Mouse (Mus musculus) hindbrain, embryonic 12.5 days (tissue): ENCODE results near the gene Efna3. TPM values are rescaled to one million over a fixed set of nuclear protein-coding genes. Genes with fewer than 3 reads are reported as not detected.

Source experiments
- ATAC-seq: fragments of 200-750 bp; cut with Nextera tagmentation; 2 replicates; pipeline ENCODE4 v1.8.0; 2017; ENCODE audit warnings: moderate TSS enrichment; ENCODE audit not compliant: low FRiP score
- H3K27ac ChIP-seq: fragments of 300-500 bp; sonication (generic); 2 replicates; pipeline ENCODE4 v1.5.1; 2016; ENCODE audit warnings: mild to moderate bottlenecking
- H3K27me3 ChIP-seq: fragments of 300-500 bp; sonication (generic); 2 replicates; pipeline ENCODE4 v1.6.1; 2016; ENCODE audit warnings: mild to moderate bottlenecking
- H3K36me3 ChIP-seq: fragments of 300-500 bp; sonication (generic); 2 replicates; pipeline ENCODE4 v1.6.1; 2016; ENCODE audit warnings: mild to moderate bottlenecking
- H3K4me1 ChIP-seq: fragments of 300-500 bp; sonication (generic); 2 replicates; pipeline ENCODE4 v1.6.1; 2016
- H3K4me2 ChIP-seq: fragments of 300-500 bp; sonication (generic); replicated peaks from 2 replicates; pipeline ENCODE4 v1.6.1; 2016; ENCODE audit warnings: mild to moderate bottlenecking
- H3K4me3 ChIP-seq: fragments of 300-500 bp; sonication (generic); 2 replicates; pipeline ENCODE4 v1.5.1; 2016; ENCODE audit warnings: mild to moderate bottlenecking
- H3K9ac ChIP-seq: fragments of 300-500 bp; sonication (generic); 2 replicates; pipeline ENCODE4 v1.6.1; 2016; ENCODE audit warnings: mild to moderate bottlenecking, moderate library complexity
- H3K9me3 ChIP-seq: fragments of 300-500 bp; sonication (generic); replicated peaks from 2 replicates; pipeline ENCODE4 v1.6.1; 2016; ENCODE audit warnings: mild to moderate bottlenecking
- WGBS: fragments of 180-500 bp; shearing (Covaris S2); methylation state at CpG from one replicate; pipeline ENCODE4 v1.1.7; 2016; 5-methylcytosine and 5-hydroxymethylcytosine counted together
- polyA plus RNA-seq: library from polyadenylated mRNA; unstranded; fragments of >200 nt; fragmentation: Nextera tagmentation; extraction: Ambion mirVana; gene quantifications from 2 replicates; pipeline ENCODE4 v1.2.1, GENCODE M21; 2016

The Efna3 gene
- polyA plus RNA-seq, 1 experiment from 2014 or later = 22.2 TPM

GRCm38 (mm10) chr3:89305551-89306325 is 17.0 kb downstream of the Efna3 start:
- Histone ChIP-seq H3K4me3 (no peak overlapping the region), H3K4me1 (no peaks in the 10 kb centered on the region), H3K4me2 (no peak overlapping the region), H3K27me3 (peaks cover 11% of the 10 kb centered on the region; the same call in 1 of the 2 replicates), H3K9ac (no peak overlapping the region), H3K27ac (no peak overlapping the region), H3K9me3 (0 out of 2 replicates have a peak, but pooled peaks cover under 1% of the 10 kb centered on the region), H3K36me3 (no peaks in the 10 kb centered on the region)
- no peak for ATAC-seq
- WGBS = 68% methylated on average over 8 of the region's 8 CpGs

- no peak overlapping the region for H3K9ac ChIP-seq
- ATAC-seq = no peak
- 72% methylated on average over 4 of the region's 4 CpGs for WGBS
Observed at GRCm38 (mm10) chr3:89305105-89305504, 17.7 kb downstream of the Efna3 start.

GRCm38 (mm10) chr3:89304440-89304839 is 18.3 kb downstream of the Efna3 start:
- no peak for ATAC-seq
- Histone ChIP-seq H3K4me3 (no peak overlapping the region), H3K9me3 (no peaks in the 10 kb centered on the region), H3K4me2 (no peak overlapping the region), H3K9ac (no peak overlapping the region), H3K4me1 (peaks cover 4% of the 10 kb centered on the region), H3K36me3 (no peaks in the 10 kb centered on the region), H3K27ac (no peak overlapping the region), H3K27me3 (peaks cover 20% of the 10 kb centered on the region)
- WGBS = 65% methylated on average over 6 of the region's 6 CpGs

More at GRCm38 (mm10) chr3:89305105-89305504, 17.7 kb downstream of the Efna3 start:
- H3K4me2 ChIP-seq = no peak overlapping the region
- no peaks in the 10 kb centered on the region for H3K9me3 ChIP-seq
- no peak overlapping the region for H3K4me3 ChIP-seq
- no peak overlapping the region for H3K27ac ChIP-seq
- H3K36me3 ChIP-seq = no peaks in the 10 kb centered on the region
- H3K27me3 ChIP-seq = peaks cover 15% of the 10 kb centered on the region
- H3K4me1 ChIP-seq = no peaks in the 10 kb centered on the region

GRCm38 (mm10) chr3:89300514-89300913 is 22.3 kb downstream of the Efna3 start:
- Histone ChIP-seq H3K9me3 (no peaks in the 10 kb centered on the region), H3K4me3 (no peak overlapping the region), H3K9ac (no peak overlapping the region), H3K27me3 (peaks cover 27% of the 10 kb centered on the region), H3K36me3 (no peaks in the 10 kb centered on the region), H3K27ac (no peak overlapping the region), H3K4me2 (no peak overlapping the region), H3K4me1 (peaks cover 6% of the 10 kb centered on the region)
- 76% methylated on average over 2 of the region's 2 CpGs for WGBS
- no peak for ATAC-seq

GRCm38 (mm10) chr3:89300071-89300470 is 22.7 kb downstream of the Efna3 start:
- Histone ChIP-seq H3K27me3 (peaks cover 27% of the 10 kb centered on the region), H3K36me3 (no peaks in the 10 kb centered on the region), H3K4me3 (no peak overlapping the region), H3K27ac (no peak overlapping the region), H3K4me1 (peaks cover 6% of the 10 kb centered on the region), H3K4me2 (peak overlapping the region; percentile 45), H3K9me3 (no peaks in the 10 kb centered on the region), H3K9ac (no peak overlapping the region)
- no peak for ATAC-seq
- 57% methylated on average over 1 of the region's 1 CpGs for WGBS

- peak overlapping the region; percentile 45 for H3K4me2 ChIP-seq
- peak overlapping the region; percentile 10; the same call in 1 of the 2 replicates for H3K4me3 ChIP-seq
- H3K9ac ChIP-seq = no peak overlapping the region; the same call in 1 of the 2 replicates
- H3K36me3 ChIP-seq = no peaks in the 10 kb centered on the region
- ATAC-seq = no peak
- H3K27ac ChIP-seq = no peak overlapping the region
- peaks cover 6% of the 10 kb centered on the region for H3K4me1 ChIP-seq
- no peaks in the 10 kb centered on the region for H3K9me3 ChIP-seq
- H3K27me3 ChIP-seq = peaks cover 22% of the 10 kb centered on the region
- WGBS = 4% methylated on average over 14 of the region's 14 CpGs
Observed at GRCm38 (mm10) chr3:89299499-89299898, 23.3 kb downstream of the Efna3 start.

- WGBS = 80% methylated on average over 6 of the region's 6 CpGs
Observed at GRCm38 (mm10) chr3:89298908-89299307, 23.9 kb downstream of the Efna3 start.

GRCm38 (mm10) chr3:89296761-89297396 is 25.9 kb downstream of the Efna3 start:
- Histone ChIP-seq H3K9me3 (no peaks in the 10 kb centered on the region), H3K4me1 (peaks cover 6% of the 10 kb centered on the region), H3K4me3 (no peak overlapping the region), H3K9ac (no peak overlapping the region), H3K4me2 (no peak overlapping the region), H3K36me3 (no peaks in the 10 kb centered on the region), H3K27ac (no peak overlapping the region), H3K27me3 (peaks cover 19% of the 10 kb centered on the region)
- WGBS = 85% methylated on average over 11 of the region's 11 CpGs
- no peak for ATAC-seq

More at GRCm38 (mm10) chr3:89298908-89299307, 23.9 kb downstream of the Efna3 start:
- Histone ChIP-seq H3K36me3 (no peaks in the 10 kb centered on the region), H3K9ac (no peak overlapping the region), H3K27ac (no peak overlapping the region), H3K4me1 (peaks cover 6% of the 10 kb centered on the region), H3K4me3 (no peak overlapping the region), H3K9me3 (no peaks in the 10 kb centered on the region), H3K27me3 (peaks cover 22% of the 10 kb centered on the region), H3K4me2 (no peak overlapping the region)
- ATAC-seq = no peak

- 82% methylated on average over 8 of the region's 8 CpGs for whole genome bisulfite sequencing
- no peak overlapping the region for H3K4me3 ChIP-seq
Observed at GRCm38 (mm10) chr3:89295685-89296230, 27.0 kb downstream of the Efna3 start.

GRCm38 (mm10) chr3:89294195-89294594 is 28.6 kb downstream of the Efna3 start:
- 78% methylated on average over 5 of the region's 5 CpGs for WGBS
- 0 out of 2 replicates have a peak, but pooled peaks cover 5% of the 10 kb centered on the region for H3K27me3 ChIP-seq
- no peak overlapping the region for H3K27ac ChIP-seq
- no peaks in the 10 kb centered on the region for H3K36me3 ChIP-seq
- no peak overlapping the region for H3K4me3 ChIP-seq
- H3K9ac ChIP-seq = no peak overlapping the region
- no peaks in the 10 kb centered on the region for H3K9me3 ChIP-seq
- no peaks in the 10 kb centered on the region for H3K4me1 ChIP-seq
- no peak overlapping the region for H3K4me2 ChIP-seq
- ATAC-seq = no peak

More at GRCm38 (mm10) chr3:89295685-89296230, 27.0 kb downstream of the Efna3 start:
- Histone ChIP-seq H3K4me1 (peaks cover 6% of the 10 kb centered on the region), H3K27ac (no peak overlapping the region), H3K27me3 (peaks cover 16% of the 10 kb centered on the region), H3K36me3 (no peaks in the 10 kb centered on the region), H3K9me3 (no peaks in the 10 kb centered on the region), H3K4me2 (no peak overlapping the region), H3K9ac (no peak overlapping the region)
- no peak for ATAC-seq

GRCm38 (mm10) chr3:89293247-89293918 is 29.4 kb downstream of the Efna3 start:
- WGBS = 92% methylated on average over 11 of the region's 11 CpGs
- Histone ChIP-seq H3K27me3 (no peaks in the 10 kb centered on the region), H3K9ac (no peak overlapping the region), H3K4me1 (no peaks in the 10 kb centered on the region; the same call in 1 of the 2 replicates), H3K4me2 (no peak overlapping the region), H3K36me3 (no peaks in the 10 kb centered on the region), H3K4me3 (no peak overlapping the region), H3K9me3 (no peaks in the 10 kb centered on the region), H3K27ac (no peak overlapping the region)
- ATAC-seq = no peak

GRCm38 (mm10) chr3:89292303-89292702 is 30.5 kb downstream of the Efna3 start:
- 83% methylated on average over 5 of the region's 5 CpGs for WGBS
- peaks cover 2% of the 10 kb centered on the region; the same call in 1 of the 2 replicates for H3K4me1 ChIP-seq
- H3K9me3 ChIP-seq = no peaks in the 10 kb centered on the region
- H3K9ac ChIP-seq = no peak overlapping the region
- H3K4me3 ChIP-seq = no peak overlapping the region
- H3K27me3 ChIP-seq = no peaks in the 10 kb centered on the region
- H3K4me2 ChIP-seq = no peak overlapping the region
- no peak overlapping the region for H3K27ac ChIP-seq
- ATAC-seq = no peak
- no peaks in the 10 kb centered on the region for H3K36me3 ChIP-seq
